Mouse (Mus musculus): ENCODE measurements at regions not wholly inside any gene's neighbourhood (a gene's known extent, or its start where the extent isn't known, plus 50 kb on each side); places are given as distances from the start of the nearest gene placed in this dataset.
"Not testable (repeated sequence)": the region's sequence is repeated elsewhere in the genome, so short reads cannot be mapped to it uniquely, and the experiment has no call there.

DNA sequence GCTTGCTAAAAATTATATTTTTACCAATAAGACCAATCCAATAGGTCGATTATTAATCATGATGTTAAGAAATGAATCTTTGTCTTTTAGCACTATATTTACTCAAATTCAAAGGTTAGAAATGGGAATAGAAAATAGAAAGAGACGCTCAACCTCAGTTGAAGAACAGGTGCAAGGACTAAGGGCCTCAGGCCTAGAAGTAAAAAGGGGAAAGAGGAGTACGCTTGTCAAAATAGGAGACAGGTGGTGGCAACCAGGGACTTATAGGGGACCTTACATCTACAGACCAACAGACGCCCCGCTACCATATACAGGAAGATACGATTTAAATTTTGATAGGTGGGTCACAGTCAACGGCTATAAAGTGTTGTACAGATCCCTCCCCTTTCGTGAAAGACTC is 707.2 kb upstream of the Tacstd2 start:
- not testable (repeated sequence) for TF ChIP-seq CTCF, EP300 (IDR thresholded peaks at IDR 0.05; ENCODE audit: low read depth)
